Mouse (Mus musculus) lung, postnatal 0 days (tissue): ENCODE data around the gene Tas1r1. TPM values are rescaled to one million over a fixed set of nuclear protein-coding genes. Genes with fewer than 3 reads are reported as not detected.

Experiments
- ATAC-seq: fragments of 200-750 bp; cut with Nextera tagmentation; 2 replicates; pipeline ENCODE4 v1.8.0; 2017; ENCODE audit warnings: moderate library complexity
- DNase-seq: peaks from one replicate; pipeline ENCODE4 v3.0.0-alpha.2; 2016; ENCODE audit warnings: low spot score
- H3K27ac ChIP-seq: fragments of 300-500 bp; sonication (generic); 2 replicates; pipeline ENCODE4 v1.5.1; 2014; ENCODE audit warnings: antibody characterized with exemption, mild to moderate bottlenecking, low read length, mixed read lengths
- H3K27me3 ChIP-seq: fragments of 300-500 bp; sonication (generic); replicated peaks from 2 replicates; pipeline ENCODE4 v1.6.1; 2014; ENCODE audit warnings: low read length, mixed read lengths; ENCODE audit not compliant: insufficient read depth
- H3K36me3 ChIP-seq: fragments of 300-500 bp; sonication (generic); 2 replicates; pipeline ENCODE4 v1.6.1; 2014; ENCODE audit warnings: low read length, mixed read lengths; ENCODE audit not compliant: insufficient read depth
- H3K4me1 ChIP-seq: fragments of 300-500 bp; sonication (generic); 2 replicates; pipeline ENCODE4 v1.6.1; 2014; ENCODE audit warnings: antibody characterized with exemption, low read depth, low read length, mixed read lengths; ENCODE audit not compliant: insufficient read depth
- H3K4me2 ChIP-seq: fragments of 300-500 bp; sonication (generic); replicated peaks from 2 replicates; pipeline ENCODE4 v1.6.1; 2014; ENCODE audit warnings: low read depth, mild to moderate bottlenecking, low read length, moderate library complexity, mixed read lengths
- H3K4me3 ChIP-seq: fragments of 300-500 bp; sonication (generic); 2 replicates; pipeline ENCODE4 v1.5.1; 2014; ENCODE audit warnings: low read depth, low read length
- H3K9ac ChIP-seq: fragments of 300-500 bp; sonication (generic); replicated peaks from 2 replicates; pipeline ENCODE4 v1.6.1; 2014; ENCODE audit warnings: low read depth, mild to moderate bottlenecking
- H3K9me3 ChIP-seq: fragments of 300-500 bp; sonication (generic); 2 replicates; pipeline ENCODE4 v1.6.1; 2016; ENCODE audit warnings: low read length, mixed read lengths
- CTCF ChIP-seq: IDR thresholded peaks from 2 replicates; pipeline ENCODE4 v1.5.1; 2016; ENCODE audit warnings: antibody characterized with exemption, mild to moderate bottlenecking
- EP300 ChIP-seq: IDR thresholded peaks from 2 replicates; pipeline ENCODE4 v1.6.1; 2016; ENCODE audit warnings: antibody characterized with exemption, mild to moderate bottlenecking, control low read depth
- WGBS: fragments of 180-500 bp; shearing (Covaris S2); extraction: QIAGEN DNeasy Blood & Tissue Kit; methylation state at CpG from one replicate; pipeline ENCODE4 v1.1.7; 2014; 5-methylcytosine and 5-hydroxymethylcytosine counted together
- polyA plus RNA-seq: library from polyadenylated mRNA; unstranded; fragments of >200 nt; fragmentation: Nextera tagmentation; extraction: Ambion mirVana; gene quantifications from 2 replicates; pipeline ENCODE4 v1.2.1, GENCODE M21; 2015

The Tas1r1 gene
- polyA plus RNA-seq, 1 experiment from 2014 or later = 0.21 TPM

- DNase-seq (no peak), ATAC-seq (no peak)
- no peaks in the 10 kb centered on the region; the same call in 1 of the 2 replicates for H3K4me1 ChIP-seq
- no peak overlapping the region for H3K4me3 ChIP-seq
- TF ChIP-seq EP300 = no peak
- TF ChIP-seq CTCF = no peak
- no peak overlapping the region for H3K27ac ChIP-seq
- no peak overlapping the region for H3K9ac ChIP-seq
- WGBS = 75% methylated on average over 6 of the region's 6 CpGs
- no peaks in the 10 kb centered on the region for H3K9me3 ChIP-seq
- no peak overlapping the region for H3K4me2 ChIP-seq
- peaks cover 45% of the 10 kb centered on the region for H3K36me3 ChIP-seq
- H3K27me3 ChIP-seq = no peaks in the 10 kb centered on the region
Observed at GRCm38 (mm10) chr4:152019073-152019472, 19.3 kb downstream of the Tas1r1 start.

- TF ChIP-seq CTCF (no peak), EP300 (no peak)
- peaks cover 10% of the 10 kb centered on the region; the same call in 1 of the 2 replicates for H3K4me1 ChIP-seq
- no peaks in the 10 kb centered on the region for H3K9me3 ChIP-seq
- WGBS = 72% methylated on average over 12 of the region's 12 CpGs
- no peak overlapping the region for H3K9ac ChIP-seq
- H3K27ac ChIP-seq = no peak overlapping the region
- no peak for DNase-seq
- H3K4me3 ChIP-seq = no peak overlapping the region
- no peak overlapping the region for H3K4me2 ChIP-seq
- peaks cover 25% of the 10 kb centered on the region for H3K36me3 ChIP-seq
- H3K27me3 ChIP-seq = no peaks in the 10 kb centered on the region
- no peak for ATAC-seq
Observed at GRCm38 (mm10) chr4:152013036-152013813, 25.1 kb downstream of the Tas1r1 start.

GRCm38 (mm10) chr4:152012109-152012508 is 26.3 kb downstream of the Tas1r1 start:
- H3K4me2 ChIP-seq = peak overlapping the region; percentile 100
- TF ChIP-seq CTCF (no peak), EP300 (no peak)
- H3K4me3 ChIP-seq = no peak overlapping the region
- H3K27me3 ChIP-seq = no peaks in the 10 kb centered on the region
- H3K4me1 ChIP-seq = peaks cover 18% of the 10 kb centered on the region
- H3K9ac ChIP-seq = no peak overlapping the region
- ATAC-seq = no peak
- WGBS = 84% methylated on average over 16 of the region's 16 CpGs
- no peak for DNase-seq
- H3K36me3 ChIP-seq = peaks cover 20% of the 10 kb centered on the region
- H3K27ac ChIP-seq = no peak overlapping the region; the same call in 1 of the 2 replicates
- no peaks in the 10 kb centered on the region for H3K9me3 ChIP-seq

- H3K9ac ChIP-seq = peak overlapping the region; percentile 73
- ATAC-seq (no peak; the same call in 1 of the 2 replicates), DNase-seq (peak; percentile 65)
- H3K4me1 ChIP-seq = peaks cover 18% of the 10 kb centered on the region
- H3K27ac ChIP-seq = peak overlapping the region; percentile 97
- TF ChIP-seq CTCF (no peak), EP300 (0 out of 2 replicates have a peak, but pooled peaks have one; percentile 29)
- H3K9me3 ChIP-seq = no peaks in the 10 kb centered on the region
- H3K4me3 ChIP-seq = peak overlapping the region; percentile 74
- 51% methylated on average over 8 of the region's 8 CpGs for WGBS
- H3K36me3 ChIP-seq = peaks cover 19% of the 10 kb centered on the region
- peak overlapping the region; percentile 100 for H3K4me2 ChIP-seq
- H3K27me3 ChIP-seq = no peaks in the 10 kb centered on the region
Observed at GRCm38 (mm10) chr4:152011171-152011760, 27.1 kb downstream of the Tas1r1 start.

GRCm38 (mm10) chr4:152010707-152011134 is 27.6 kb downstream of the Tas1r1 start:
- Histone ChIP-seq H3K9me3 (no peaks in the 10 kb centered on the region), H3K4me1 (peaks cover 18% of the 10 kb centered on the region), H3K4me2 (peak overlapping the region; percentile 100), H3K9ac (peak overlapping the region; percentile 73), H3K27me3 (no peaks in the 10 kb centered on the region), H3K27ac (peak overlapping the region; percentile 97), H3K36me3 (peaks cover 13% of the 10 kb centered on the region), H3K4me3 (peak overlapping the region; percentile 74)
- DNase-seq (no peak), ATAC-seq (no peak)
- no peak for TF ChIP-seq CTCF
- 0 out of 2 replicates have a peak, but pooled peaks have one; percentile 8 for TF ChIP-seq EP300
- 18% methylated on average over 13 of the region's 13 CpGs for WGBS

- Histone ChIP-seq H3K4me2 (peak overlapping the region; percentile 100), H3K36me3 (peaks cover 8% of the 10 kb centered on the region), H3K9ac (peak overlapping the region; percentile 73), H3K9me3 (no peaks in the 10 kb centered on the region), H3K27me3 (no peaks in the 10 kb centered on the region), H3K4me1 (peaks cover 18% of the 10 kb centered on the region), H3K27ac (peak overlapping the region; percentile 97), H3K4me3 (peak overlapping the region; percentile 74)
- TF ChIP-seq EP300 (0 out of 2 replicates have a peak, but pooled peaks have one; percentile 15), CTCF (no peak)
- 2% methylated on average over 10 of the region's 10 CpGs for WGBS
- peak; percentile 91 for DNase-seq
- peak; percentile 33 for ATAC-seq
Observed at GRCm38 (mm10) chr4:152010091-152010706, 28.2 kb downstream of the Tas1r1 start.
